Mouse (Mus musculus): ENCODE results near the gene Gm3233. TPM values are rescaled to one million over a fixed set of nuclear protein-coding genes. Genes with fewer than 3 reads are reported as not detected.
"Not testable (repeated sequence)": the region's sequence is repeated elsewhere in the genome, so short reads cannot be mapped to it uniquely, and the experiment has no call there.

Gene Gm3233
- polyA plus RNA-seq, 1 experiment, result not detected

- H3K27me3 ChIP-seq (ENCODE audit: control insufficient read depth, insufficient read depth, low read length), result no peaks in the 10 kb centered on the region
- no peak for DNase-seq
- WGBS, result 91% methylated on average over 1 of the region's 1 CpGs
- no peak within 1 kb of the TSS for H3K27ac ChIP-seq (ENCODE audit: control insufficient read depth, insufficient read depth, low read length)
- no peaks in the 10 kb centered on the region for H3K36me3 ChIP-seq (ENCODE audit: control insufficient read depth, insufficient read depth, low read length)
- TF ChIP-seq POLR2A (IDR thresholded peaks at IDR 0.05; ENCODE audit: control insufficient read depth, extremely low read depth, insufficient read depth, low read length, poor library complexity) (no peak), CTCF (IDR thresholded peaks at IDR 0.05; ENCODE audit: borderline replicate concordance, control insufficient read depth, extremely low read depth, insufficient read depth, low read length, poor library complexity) (no peak)
- H3K4me3 ChIP-seq (ENCODE audit: control insufficient read depth, insufficient read depth, low read length), result no peak within 1 kb of the TSS
- H3K4me1 ChIP-seq (replicated peaks; ENCODE audit: control insufficient read depth, insufficient read depth, low read length), result no peaks in the 10 kb centered on the region
Measured at GRCm38 (mm10) chr10:77715507-77715906, 44.0 kb downstream of the Gm3233 start, which contains the start of gene Gm10142. Gm10142 (plus strand) TSS chr10:77715807.

GRCm38 (mm10) chr10:77713734-77714133 is 45.7 kb downstream of the Gm3233 start:
- TF ChIP-seq CTCF (IDR thresholded peaks at IDR 0.05; ENCODE audit: borderline replicate concordance, control insufficient read depth, extremely low read depth, insufficient read depth, low read length, poor library complexity), result no peak
- no peak for TF ChIP-seq POLR2A (IDR thresholded peaks at IDR 0.05; ENCODE audit: control insufficient read depth, extremely low read depth, insufficient read depth, low read length, poor library complexity)
- Histone ChIP-seq H3K27ac (ENCODE audit: control insufficient read depth, insufficient read depth, low read length) (no peak overlapping the region), H3K36me3 (ENCODE audit: control insufficient read depth, insufficient read depth, low read length) (no peaks in the 10 kb centered on the region), H3K27me3 (ENCODE audit: control insufficient read depth, insufficient read depth, low read length) (no peaks in the 10 kb centered on the region), H3K4me3 (ENCODE audit: control insufficient read depth, insufficient read depth, low read length) (no peak overlapping the region), H3K4me1 (replicated peaks; ENCODE audit: control insufficient read depth, insufficient read depth, low read length) (no peaks in the 10 kb centered on the region)
- WGBS, result 21% methylated on average over 4 of the region's 4 CpGs
- DNase-seq, result no peak

DNA sequence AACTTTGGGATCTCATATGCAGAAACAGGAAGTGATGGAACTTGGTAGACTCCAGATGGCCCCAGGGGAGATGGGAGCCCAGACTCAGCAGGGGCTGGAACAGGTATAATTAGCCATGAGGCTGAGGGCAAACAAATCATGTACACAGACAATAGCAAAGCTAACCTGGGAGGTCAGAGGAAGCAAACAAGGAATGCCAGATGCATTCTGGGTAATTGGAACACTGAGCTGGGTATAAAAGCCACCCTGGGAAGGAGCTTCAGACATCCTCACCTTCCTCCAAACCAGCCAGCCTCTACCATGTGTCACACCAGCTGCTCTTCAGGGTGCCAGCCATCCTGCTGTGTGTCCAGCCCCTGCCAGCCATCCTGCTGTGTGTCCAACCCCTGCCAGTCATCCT is 48.3 kb downstream of the Gm3233 start, which contains the start of gene Gm10024:
Gene Gm10024, plus strand, starts transcription at position 301 of the 400 bp plus-strand sequence.
- DNase-seq; H3K36me3 ChIP-seq (ENCODE audit: control insufficient read depth, insufficient read depth, low read length); H3K4me3 ChIP-seq (ENCODE audit: control insufficient read depth, insufficient read depth, low read length); H3K4me1 ChIP-seq (replicated peaks; ENCODE audit: control insufficient read depth, insufficient read depth, low read length); H3K27me3 ChIP-seq (ENCODE audit: control insufficient read depth, insufficient read depth, low read length); H3K27ac ChIP-seq (ENCODE audit: control insufficient read depth, insufficient read depth, low read length): not testable (repeated sequence)

DNA sequence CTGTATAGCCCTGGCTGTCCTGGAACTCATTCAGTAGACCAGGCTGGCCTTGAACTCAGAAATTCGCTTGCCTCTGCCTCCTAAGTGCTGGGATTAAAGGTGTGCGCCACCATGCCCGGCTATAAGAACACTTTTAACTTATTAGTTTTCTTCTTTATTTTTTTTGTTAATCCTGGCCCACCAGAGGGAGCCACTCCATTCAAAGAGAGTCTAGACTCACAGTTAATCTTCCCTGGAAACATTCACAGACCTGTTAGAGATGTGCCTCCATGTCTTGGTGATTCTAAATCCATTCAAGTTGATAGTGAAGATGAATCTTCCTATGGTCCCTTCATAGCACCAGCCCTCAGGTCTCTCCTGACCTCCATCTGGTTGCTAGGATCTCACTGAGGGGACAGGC is 49.7 kb downstream of the Gm3233 start:
- DNase-seq, result no peak
- Histone ChIP-seq H3K4me1 (replicated peaks; ENCODE audit: control insufficient read depth, insufficient read depth, low read length) (no peaks in the 10 kb centered on the region), H3K36me3 (ENCODE audit: control insufficient read depth, insufficient read depth, low read length) (no peaks in the 10 kb centered on the region), H3K27ac (ENCODE audit: control insufficient read depth, insufficient read depth, low read length) (no peak overlapping the region), H3K4me3 (ENCODE audit: control insufficient read depth, insufficient read depth, low read length) (no peak overlapping the region), H3K27me3 (ENCODE audit: control insufficient read depth, insufficient read depth, low read length) (no peaks in the 10 kb centered on the region)
- TF ChIP-seq CTCF (IDR thresholded peaks at IDR 0.05; ENCODE audit: borderline replicate concordance, control insufficient read depth, extremely low read depth, insufficient read depth, low read length, poor library complexity), result no peak
- WGBS, result 85% methylated on average over 3 of the region's 3 CpGs

Other genes with a start within 250 kb of the Gm3233 start
- 49.1 and 52.4 TPM in 2 replicates for gene Fam207a, start 243.9 kb downstream of the Gm3233 start, polyA plus RNA-seq (2012; rRNA removed)
- gene Itgb2, start 229.4 kb downstream of the Gm3233 start, polyA plus RNA-seq (2012; rRNA removed), result 304 and 334 TPM in 2 replicates
- 103 and 129 TPM in 2 replicates for gene Pttg1ip, start 178.0 kb downstream of the Gm3233 start, polyA plus RNA-seq (2012; rRNA removed)
- gene Sumo3, start 153.6 kb downstream of the Gm3233 start, polyA plus RNA-seq (2012; rRNA removed), result 236 and 248 TPM in 2 replicates
- gene Gm49325, start 153.5 kb downstream of the Gm3233 start, polyA plus RNA-seq (2012; rRNA removed), result not detected in 2 replicates
- 52.0 and 52.6 TPM in 2 replicates for gene Ube2g2, start 137.4 kb downstream of the Gm3233 start, polyA plus RNA-seq (2012; rRNA removed)
- gene Tspear, start 73.1 kb downstream of the Gm3233 start, polyA plus RNA-seq (2012; rRNA removed), result 0.97 and 1.3 TPM in 2 replicates
- gene Gm19402, start 68.9 kb downstream of the Gm3233 start, polyA plus RNA-seq (2012; rRNA removed), result not detected in 2 replicates
- gene Gm9508, start 62.4 kb downstream of the Gm3233 start, polyA plus RNA-seq (2012; rRNA removed), result not detected in 2 replicates
- not detected in 2 replicates for gene Gm10272, start 53.1 kb downstream of the Gm3233 start, polyA plus RNA-seq (2012; rRNA removed)
- not detected in 2 replicates for gene Gm10024, start 48.2 kb downstream of the Gm3233 start, polyA plus RNA-seq (2012; rRNA removed)
- not detected in 2 replicates for gene Gm10142, start 43.9 kb downstream of the Gm3233 start, polyA plus RNA-seq (2012; rRNA removed)
- gene Krtap12-1, start 39.1 kb downstream of the Gm3233 start, polyA plus RNA-seq (2012; rRNA removed), result 0.23 TPM in 1 of 2 replicates, not detected in the other
- gene Gm10100, start 33.2 kb downstream of the Gm3233 start, polyA plus RNA-seq (2012; rRNA removed), result not detected in 2 replicates
- not detected in 2 replicates for gene Gm18596, start 17.0 kb downstream of the Gm3233 start, polyA plus RNA-seq (2012; rRNA removed)
- gene Gm9736, start 8.3 kb downstream of the Gm3233 start, polyA plus RNA-seq (2012; rRNA removed), result not detected in 2 replicates
- not detected in 2 replicates for gene Gm3238, start 11.6 kb upstream of the Gm3233 start, polyA plus RNA-seq (2012; rRNA removed)
- not detected in 2 replicates for gene Gm7138, start 17.3 kb upstream of the Gm3233 start, polyA plus RNA-seq (2012; rRNA removed)
- not detected in 2 replicates for gene Gm3250, start 22.9 kb upstream of the Gm3233 start, polyA plus RNA-seq (2012; rRNA removed)
- not detected in 2 replicates for gene Gm7137, start 28.5 kb upstream of the Gm3233 start, polyA plus RNA-seq (2012; rRNA removed)
- not detected in 2 replicates for gene Gm9639, start 35.4 kb upstream of the Gm3233 start, polyA plus RNA-seq (2012; rRNA removed)
- not detected in 2 replicates for gene Gm19668, start 39.5 kb upstream of the Gm3233 start, polyA plus RNA-seq (2012; rRNA removed)
- not detected in 2 replicates for gene Gm9507, start 52.2 kb upstream of the Gm3233 start, polyA plus RNA-seq (2012; rRNA removed)
- gene Gm2696, start 55.0 kb upstream of the Gm3233 start, polyA plus RNA-seq (2012; rRNA removed), result not detected in 2 replicates
- not detected in 2 replicates for gene Krtap10-4, start 67.4 kb upstream of the Gm3233 start, polyA plus RNA-seq (2012; rRNA removed)
- gene Krtap10-10, start 76.3 kb upstream of the Gm3233 start, polyA plus RNA-seq (2012; rRNA removed), result 0.12 TPM in 1 of 2 replicates, not detected in the other
- 0.36 TPM in 1 of 2 replicates, not detected in the other for gene Gm36176, start 87.1 kb upstream of the Gm3233 start, polyA plus RNA-seq (2012; rRNA removed)
- gene Gm10318, start 93.2 kb upstream of the Gm3233 start, polyA plus RNA-seq (2012; rRNA removed), result not detected in 2 replicates
- 0.24 and 0.27 TPM in 2 replicates for gene Gm3285, start 102.3 kb upstream of the Gm3233 start, polyA plus RNA-seq (2012; rRNA removed)
- gene Lrrc3, start 142.9 kb upstream of the Gm3233 start, polyA plus RNA-seq (2012; rRNA removed), result 1.1 and 1.9 TPM in 2 replicates
- gene Trpm2, start 210.9 kb upstream of the Gm3233 start, polyA plus RNA-seq (2012; rRNA removed), result 16.4 and 21.0 TPM in 2 replicates
- gene 1810043G02Rik, start 218.8 kb upstream of the Gm3233 start, polyA plus RNA-seq (2012; rRNA removed), result 39.0 and 49.5 TPM in 2 replicates